Mouse (Mus musculus): ENCODE data around the gene Cntnap5a. TPM values are rescaled to one million over a fixed set of nuclear protein-coding genes. Genes with fewer than 3 reads are reported as not detected.

Gene Cntnap5a
- polyA plus RNA-seq, 1 experiment from 2014 or later, result 1.8 TPM

DNA sequence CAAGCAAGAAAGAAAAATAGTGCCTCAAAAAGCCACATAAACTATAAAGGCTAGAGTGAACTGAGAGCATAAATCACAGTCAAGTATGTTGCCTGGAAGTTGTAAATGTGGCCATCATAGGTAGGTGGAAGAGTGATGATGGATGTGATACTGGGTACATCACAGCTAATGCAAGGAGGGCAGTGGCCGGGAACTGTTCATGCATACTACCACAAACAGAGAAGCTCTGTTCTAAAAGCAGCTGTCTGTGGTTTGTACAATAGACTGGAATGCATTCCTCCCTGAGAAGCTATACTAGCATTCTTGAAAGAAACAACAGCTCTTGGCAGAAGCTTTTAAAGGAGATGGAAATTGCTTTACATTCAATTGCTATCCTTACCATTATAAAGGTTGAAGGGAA is 599.4 kb downstream of the Cntnap5a start:
- H3K4me1 ChIP-seq (replicated peaks), result no peaks in the 10 kb centered on the region
- WGBS, result 18% methylated on average over 1 of the region's 1 CpGs
- H3K36me3 ChIP-seq, result no peaks in the 10 kb centered on the region
- H3K27me3 ChIP-seq, result no peaks in the 10 kb centered on the region
- no peak overlapping the region for H3K4me3 ChIP-seq
- no peaks in the 10 kb centered on the region for H3K9me3 ChIP-seq
- no peak overlapping the region for H3K4me2 ChIP-seq
- no peak overlapping the region for H3K9ac ChIP-seq
- no peak for ATAC-seq (ENCODE audit: low FRiP score)
- H3K27ac ChIP-seq, result no peak overlapping the region

GRCm38 (mm10) chr1:116306555-116306954 is 622.0 kb downstream of the Cntnap5a start:
- Histone ChIP-seq H3K9me3 (no peaks in the 10 kb centered on the region), H3K27ac (no peak overlapping the region), H3K4me3 (no peak overlapping the region), H3K4me2 (no peak overlapping the region), H3K4me1 (replicated peaks) (no peaks in the 10 kb centered on the region), H3K9ac (no peak overlapping the region), H3K27me3 (no peaks in the 10 kb centered on the region), H3K36me3 (no peaks in the 10 kb centered on the region)
- no peak for ATAC-seq (ENCODE audit: low FRiP score)
- 59% methylated on average over 3 of the region's 3 CpGs for WGBS

DNA sequence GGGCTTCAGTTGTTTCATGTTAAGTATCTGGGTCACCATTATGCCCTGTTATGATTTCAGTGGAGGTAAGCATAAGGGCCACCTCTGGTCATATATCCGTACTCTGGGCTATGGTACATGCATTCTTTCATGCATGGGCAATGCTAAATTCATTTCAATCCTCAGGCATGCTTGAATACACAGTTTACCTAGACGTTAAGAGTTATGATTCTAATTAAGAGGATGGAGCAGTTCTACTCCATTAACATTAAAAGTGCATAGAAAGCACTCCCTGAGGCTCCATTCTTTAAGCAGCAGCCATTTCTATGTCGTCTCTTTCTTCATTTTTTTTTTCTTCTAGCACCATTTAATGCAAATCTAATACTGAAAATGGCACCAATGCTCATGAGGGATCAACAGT is 627.0 kb downstream of the Cntnap5a start:
- Histone ChIP-seq H3K9ac (no peak overlapping the region), H3K9me3 (no peaks in the 10 kb centered on the region), H3K27ac (no peak overlapping the region), H3K36me3 (no peaks in the 10 kb centered on the region), H3K4me3 (no peak overlapping the region), H3K4me2 (no peak overlapping the region), H3K4me1 (replicated peaks) (no peaks in the 10 kb centered on the region), H3K27me3 (no peaks in the 10 kb centered on the region)
- WGBS, result 57% methylated on average over 3 of the region's 3 CpGs
- ATAC-seq (ENCODE audit: low FRiP score), result no peak

GRCm38 (mm10) chr1:116313269-116313668 is 628.7 kb downstream of the Cntnap5a start:
- no peak overlapping the region for H3K9ac ChIP-seq
- no peaks in the 10 kb centered on the region for H3K4me1 ChIP-seq (replicated peaks)
- H3K4me3 ChIP-seq, result no peak overlapping the region
- no peak overlapping the region for H3K27ac ChIP-seq
- H3K27me3 ChIP-seq, result no peaks in the 10 kb centered on the region
- H3K4me2 ChIP-seq, result no peak overlapping the region
- no peaks in the 10 kb centered on the region for H3K36me3 ChIP-seq
- no peak for ATAC-seq (ENCODE audit: low FRiP score)
- no peaks in the 10 kb centered on the region for H3K9me3 ChIP-seq

GRCm38 (mm10) chr1:116324505-116324904 is 639.9 kb downstream of the Cntnap5a start:
- no peak for ATAC-seq (ENCODE audit: low FRiP score)
- no peaks in the 10 kb centered on the region for H3K9me3 ChIP-seq
- no peaks in the 10 kb centered on the region for H3K4me1 ChIP-seq (replicated peaks)
- no peak overlapping the region for H3K9ac ChIP-seq
- no peaks in the 10 kb centered on the region for H3K36me3 ChIP-seq
- no peak overlapping the region for H3K27ac ChIP-seq
- H3K4me3 ChIP-seq, result no peak overlapping the region
- H3K27me3 ChIP-seq, result no peaks in the 10 kb centered on the region
- no peak overlapping the region for H3K4me2 ChIP-seq

DNA sequence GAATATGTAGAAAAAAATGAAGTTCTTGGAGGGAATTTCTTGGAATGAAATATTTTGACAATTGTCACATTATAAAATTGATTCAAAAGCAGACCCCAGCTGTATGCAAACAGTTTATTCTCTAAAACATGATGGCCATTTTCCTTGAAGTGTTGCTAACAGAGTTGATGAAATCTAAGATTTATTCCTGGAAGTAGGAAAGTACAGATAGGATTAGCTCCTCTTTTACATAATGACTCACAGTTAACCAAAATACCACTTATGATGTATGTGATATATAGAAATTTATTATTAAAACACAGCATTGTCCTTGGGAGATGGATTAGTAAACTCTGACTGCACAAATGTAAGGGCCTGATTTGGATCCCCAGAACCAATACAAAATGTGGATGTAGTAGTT is 669.1 kb downstream of the Cntnap5a start:
- H3K36me3 ChIP-seq, result no peaks in the 10 kb centered on the region
- H3K4me1 ChIP-seq (replicated peaks), result no peaks in the 10 kb centered on the region
- ATAC-seq (ENCODE audit: low FRiP score), result no peak
- H3K9me3 ChIP-seq, result no peaks in the 10 kb centered on the region
- H3K9ac ChIP-seq, result no peak overlapping the region
- H3K4me3 ChIP-seq, result no peak overlapping the region
- no peak overlapping the region for H3K4me2 ChIP-seq
- H3K27ac ChIP-seq, result no peak overlapping the region
- H3K27me3 ChIP-seq, result no peaks in the 10 kb centered on the region

DNA sequence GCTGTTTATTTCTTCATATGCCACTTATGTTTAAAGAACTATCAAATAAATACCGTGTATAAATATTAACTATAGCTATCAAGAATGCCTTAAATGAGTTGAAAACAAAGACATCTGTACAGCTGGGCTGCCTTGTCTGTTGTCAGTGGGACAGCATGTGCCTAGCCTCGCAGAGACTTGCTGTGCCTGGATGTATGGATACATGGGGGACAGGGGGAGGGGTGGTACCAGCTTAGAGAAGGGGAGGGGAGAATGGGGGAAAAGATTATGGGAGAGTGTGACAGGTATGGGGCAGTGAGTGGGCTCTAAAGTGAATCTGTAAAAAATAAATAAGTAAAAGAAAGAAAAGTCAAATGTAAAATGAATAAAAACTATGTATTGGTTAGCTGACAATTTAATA is 681.0 kb downstream of the Cntnap5a start:
- H3K27ac ChIP-seq, result no peak overlapping the region
- H3K9ac ChIP-seq, result no peak overlapping the region
- H3K9me3 ChIP-seq, result no peaks in the 10 kb centered on the region
- no peak for ATAC-seq (ENCODE audit: low FRiP score)
- WGBS, result 32% methylated on average over 2 of the region's 2 CpGs
- no peaks in the 10 kb centered on the region for H3K27me3 ChIP-seq
- H3K4me3 ChIP-seq, result no peak overlapping the region
- H3K36me3 ChIP-seq, result no peaks in the 10 kb centered on the region
- peaks cover 8% of the 10 kb centered on the region; the same call in 1 of the 2 replicates for H3K4me1 ChIP-seq (replicated peaks)
- H3K4me2 ChIP-seq, result no peak overlapping the region

DNA sequence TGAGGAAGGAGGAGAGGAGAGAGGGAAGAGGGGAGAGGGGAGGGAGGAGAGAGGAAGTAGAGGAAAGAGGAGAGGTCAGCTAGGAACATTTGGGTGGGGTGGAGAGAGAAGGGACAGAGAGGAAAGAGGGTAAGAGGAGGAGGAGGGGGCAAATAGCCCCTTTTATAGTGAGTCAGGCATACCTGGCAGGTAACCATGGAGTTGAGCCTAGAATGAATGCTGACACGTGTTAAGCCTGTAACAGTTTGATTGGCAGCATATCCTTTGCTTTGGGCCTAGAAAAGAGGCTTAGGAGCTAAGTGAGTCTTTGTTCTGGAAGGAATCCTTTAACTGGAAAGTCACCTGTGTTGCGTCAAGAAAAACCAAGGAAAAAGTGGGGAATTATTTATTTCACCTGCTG is 681.6 kb downstream of the Cntnap5a start:
- Histone ChIP-seq H3K9ac (no peak overlapping the region), H3K4me3 (no peak overlapping the region), H3K4me2 (no peak overlapping the region), H3K27ac (no peak overlapping the region), H3K27me3 (no peaks in the 10 kb centered on the region), H3K9me3 (no peaks in the 10 kb centered on the region), H3K4me1 (replicated peaks) (peaks cover 8% of the 10 kb centered on the region; the same call in 1 of the 2 replicates), H3K36me3 (no peaks in the 10 kb centered on the region)
- no peak for ATAC-seq (ENCODE audit: low FRiP score)
- WGBS, result 13% methylated on average over 2 of the region's 2 CpGs

DNA sequence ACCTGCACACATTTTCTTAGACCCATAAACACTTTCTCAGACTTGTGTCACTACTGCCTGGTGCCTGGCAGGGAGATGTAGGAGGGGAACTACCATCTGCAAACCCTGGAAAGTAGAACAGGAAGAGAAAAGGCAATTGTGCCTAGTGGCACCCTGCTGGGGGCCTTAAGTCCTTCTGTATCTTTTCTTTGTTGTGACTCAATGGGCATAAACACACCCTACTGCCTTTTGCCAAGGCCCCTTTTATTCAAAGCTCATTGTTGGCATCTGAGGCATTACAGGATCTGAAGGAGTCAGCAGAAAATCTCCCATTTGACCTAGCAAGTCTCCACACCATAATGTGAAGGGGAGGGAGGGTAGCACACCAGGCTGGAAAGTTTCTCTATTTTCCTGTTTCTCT is 682.2 kb downstream of the Cntnap5a start:
- Histone ChIP-seq H3K4me1 (replicated peaks) (peaks cover 8% of the 10 kb centered on the region; the same call in 1 of the 2 replicates), H3K27me3 (no peaks in the 10 kb centered on the region), H3K4me3 (no peak overlapping the region), H3K36me3 (no peaks in the 10 kb centered on the region), H3K4me2 (no peak overlapping the region), H3K9ac (no peak overlapping the region), H3K27ac (no peak overlapping the region), H3K9me3 (no peaks in the 10 kb centered on the region)
- peak; percentile 57 for ATAC-seq (ENCODE audit: low FRiP score)

DNA sequence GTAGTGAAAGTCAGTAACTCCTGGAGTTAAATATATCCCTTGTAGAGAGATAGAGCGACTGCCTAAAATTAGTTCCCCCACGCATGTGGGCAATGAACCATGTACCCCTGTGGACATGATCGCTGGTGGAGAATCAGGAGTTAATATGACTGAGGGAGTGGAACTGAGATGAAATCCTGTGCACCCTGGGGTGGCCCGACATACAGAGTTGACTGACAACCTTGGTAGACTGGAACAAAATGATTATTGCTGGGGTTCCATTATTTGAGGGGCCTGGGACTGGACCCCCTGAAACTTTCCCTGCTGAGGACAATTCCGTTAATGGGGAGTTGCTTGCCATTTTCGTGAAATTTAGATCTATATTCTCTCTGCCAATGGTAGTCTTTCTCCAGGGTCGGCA is 683.0 kb downstream of the Cntnap5a start:
- Histone ChIP-seq H3K4me2 (no peak overlapping the region), H3K4me1 (replicated peaks) (peaks cover 8% of the 10 kb centered on the region; the same call in 1 of the 2 replicates), H3K27ac (no peak overlapping the region), H3K27me3 (no peaks in the 10 kb centered on the region), H3K36me3 (no peaks in the 10 kb centered on the region), H3K9ac (no peak overlapping the region), H3K4me3 (no peak overlapping the region), H3K9me3 (no peaks in the 10 kb centered on the region)
- 30% methylated on average over 7 of the region's 7 CpGs for WGBS
- peak; percentile 37; the same call in 1 of the 2 replicates for ATAC-seq (ENCODE audit: low FRiP score)

DNA sequence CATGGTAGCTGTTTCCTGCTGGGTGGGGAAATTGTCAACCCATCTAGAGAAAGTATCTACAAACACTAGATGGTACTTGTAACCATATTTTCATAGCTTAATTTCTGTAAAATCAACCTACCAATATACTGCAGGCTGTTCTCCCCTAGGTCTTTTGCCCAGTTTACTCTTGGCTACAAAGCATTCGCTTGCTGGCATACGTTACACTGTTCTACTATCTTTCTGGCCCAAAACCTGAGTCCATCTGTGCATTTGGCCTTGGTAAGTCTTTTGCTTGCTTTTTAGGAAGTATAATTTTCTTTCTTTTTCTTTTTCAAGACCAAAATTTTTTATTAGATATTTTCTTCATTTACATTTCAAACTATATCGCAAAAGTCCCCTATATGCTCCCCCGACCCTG is 686.3 kb downstream of the Cntnap5a start:
- no peaks in the 10 kb centered on the region for H3K36me3 ChIP-seq
- ATAC-seq (ENCODE audit: low FRiP score), result no peak
- no peak overlapping the region for H3K27ac ChIP-seq
- H3K4me2 ChIP-seq, result no peak overlapping the region
- peaks cover 8% of the 10 kb centered on the region; the same call in 1 of the 2 replicates for H3K4me1 ChIP-seq (replicated peaks)
- H3K4me3 ChIP-seq, result no peak overlapping the region
- H3K9me3 ChIP-seq, result no peaks in the 10 kb centered on the region
- H3K9ac ChIP-seq, result no peak overlapping the region
- WGBS, result 96% methylated on average over 4 of the region's 4 CpGs
- no peaks in the 10 kb centered on the region for H3K27me3 ChIP-seq

DNA sequence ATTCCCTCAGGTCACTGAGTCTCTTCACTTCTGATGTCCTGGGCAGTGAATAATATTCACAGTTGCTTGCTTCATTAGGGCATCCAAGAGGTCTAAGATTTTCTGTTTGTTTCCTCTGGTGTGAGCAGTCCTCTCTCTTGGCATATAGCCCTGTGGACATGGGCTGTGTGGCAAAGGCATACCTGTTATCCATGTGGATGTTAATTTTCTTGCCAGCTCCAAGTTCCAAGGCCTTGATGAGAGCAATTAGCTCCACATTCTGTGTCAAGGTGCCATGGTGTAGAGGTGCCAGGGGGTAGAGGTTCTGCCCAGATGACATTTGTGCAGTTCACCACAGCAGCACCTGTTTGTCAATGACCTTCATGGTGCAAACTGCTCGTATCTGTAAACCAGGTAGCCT is 689.0 kb downstream of the Cntnap5a start:
- H3K4me2 ChIP-seq, result no peak overlapping the region
- no peaks in the 10 kb centered on the region for H3K27me3 ChIP-seq
- no peak overlapping the region for H3K9ac ChIP-seq
- H3K27ac ChIP-seq, result no peak overlapping the region
- H3K9me3 ChIP-seq, result no peaks in the 10 kb centered on the region
- 70% methylated on average over 1 of the region's 1 CpGs for WGBS
- H3K4me3 ChIP-seq, result no peak overlapping the region
- no peak for ATAC-seq (ENCODE audit: low FRiP score)
- H3K36me3 ChIP-seq, result no peaks in the 10 kb centered on the region
- H3K4me1 ChIP-seq (replicated peaks), result no peaks in the 10 kb centered on the region

DNA sequence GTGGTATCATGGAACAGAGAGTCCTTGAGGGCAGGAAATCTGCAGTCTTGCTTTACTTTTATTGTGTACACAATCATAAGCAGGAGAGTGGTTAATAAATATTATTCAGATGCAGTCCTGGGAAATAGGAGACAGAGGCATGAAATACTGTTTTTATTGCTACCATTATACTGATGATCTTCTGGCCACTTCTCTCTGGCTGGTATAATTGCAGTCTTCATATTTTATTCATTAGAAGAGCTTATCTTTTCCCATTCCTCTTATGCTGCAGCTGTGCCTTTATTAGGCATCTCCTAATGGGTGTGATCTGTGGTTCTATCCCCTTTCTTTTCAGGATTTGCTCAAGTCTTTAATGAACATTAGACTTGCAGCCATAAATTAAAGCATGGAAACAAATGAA is 707.8 kb downstream of the Cntnap5a start:
- H3K4me2 ChIP-seq, result no peak overlapping the region
- H3K27ac ChIP-seq, result 0 out of 2 replicates have a peak overlapping the region, but pooled peaks have one; percentile 12

More for the DNA sequence above, 707.8 kb downstream of the Cntnap5a start:
- peak; percentile 81 for ATAC-seq (ENCODE audit: low FRiP score)
- Histone ChIP-seq H3K36me3 (no peaks in the 10 kb centered on the region), H3K4me1 (replicated peaks) (0 out of 2 replicates have a peak, but pooled peaks cover 3% of the 10 kb centered on the region), H3K9me3 (no peaks in the 10 kb centered on the region), H3K9ac (no peak overlapping the region), H3K27me3 (no peaks in the 10 kb centered on the region), H3K4me3 (no peak overlapping the region)

Data from hindbrain, embryonic 13.5 days (tissue).